Mouse (Mus musculus): Measurements from ENCODE around the gene Pde4d. TPM values are rescaled to one million over a fixed set of nuclear protein-coding genes. Genes with fewer than 3 reads are reported as not detected.

Pde4d gene
- polyA plus RNA-seq, 1 experiment from 2014 or later: 32.1 TPM

DNA sequence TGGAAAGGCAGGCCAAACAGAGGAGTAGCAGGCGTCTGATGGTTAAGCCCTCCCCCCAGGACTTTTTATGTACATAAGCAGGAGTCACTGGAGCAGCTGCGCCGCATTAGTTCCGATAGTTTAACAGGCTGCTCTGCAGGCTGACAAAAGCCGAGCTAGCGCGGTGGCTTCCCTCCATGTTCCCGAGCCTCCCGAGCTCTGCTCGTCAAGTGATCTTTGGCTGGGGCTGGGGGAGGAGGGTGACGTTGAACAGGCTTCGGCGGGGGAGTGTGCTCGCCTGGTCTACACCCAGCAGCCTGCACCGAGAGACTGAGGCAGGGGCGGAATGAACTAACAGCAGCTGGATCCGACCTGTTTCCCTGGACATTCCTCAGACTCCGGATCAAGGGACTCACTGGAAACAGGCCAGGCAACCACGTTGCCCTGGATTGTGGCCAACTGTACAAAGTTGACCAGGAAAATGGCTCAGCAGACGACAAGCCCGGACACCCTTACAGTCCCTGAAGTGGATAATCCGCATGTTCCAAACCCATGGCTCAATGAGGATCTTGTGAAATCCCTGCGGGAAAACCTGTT is 810.6 kb downstream of the Pde4d start:
- H3K4me3 ChIP-seq (ENCODE audit: low read depth, low read length): peak overlapping the region; percentile 42
- H3K36me3 ChIP-seq (ENCODE audit: control insufficient read depth, insufficient read depth, low read length): no peaks in the 10 kb centered on the region
- no peaks in the 10 kb centered on the region for H3K9me3 ChIP-seq (ENCODE audit: control insufficient read depth, low read length)
- peak overlapping the region; percentile 92 for H3K4me2 ChIP-seq (ENCODE audit: low read depth, low read length)
- peak overlapping the region; percentile 42 for H3K9ac ChIP-seq (replicated peaks; ENCODE audit: low read depth, low read length)
- peak; percentile 93 for ATAC-seq (ENCODE audit: low read depth)
- WGBS: under 1% methylated on average over 23 of the region's 23 CpGs
- H3K27me3 ChIP-seq (ENCODE audit: control insufficient read depth, insufficient read depth, low read length): no peaks in the 10 kb centered on the region
- H3K4me1 ChIP-seq (ENCODE audit: control insufficient read depth, insufficient read depth, low read length): 0 out of 2 replicates have a peak, but pooled peaks cover 7% of the 10 kb centered on the region
- peak overlapping the region; percentile 57 for H3K27ac ChIP-seq (ENCODE audit: low read depth, low read length)

DNA sequence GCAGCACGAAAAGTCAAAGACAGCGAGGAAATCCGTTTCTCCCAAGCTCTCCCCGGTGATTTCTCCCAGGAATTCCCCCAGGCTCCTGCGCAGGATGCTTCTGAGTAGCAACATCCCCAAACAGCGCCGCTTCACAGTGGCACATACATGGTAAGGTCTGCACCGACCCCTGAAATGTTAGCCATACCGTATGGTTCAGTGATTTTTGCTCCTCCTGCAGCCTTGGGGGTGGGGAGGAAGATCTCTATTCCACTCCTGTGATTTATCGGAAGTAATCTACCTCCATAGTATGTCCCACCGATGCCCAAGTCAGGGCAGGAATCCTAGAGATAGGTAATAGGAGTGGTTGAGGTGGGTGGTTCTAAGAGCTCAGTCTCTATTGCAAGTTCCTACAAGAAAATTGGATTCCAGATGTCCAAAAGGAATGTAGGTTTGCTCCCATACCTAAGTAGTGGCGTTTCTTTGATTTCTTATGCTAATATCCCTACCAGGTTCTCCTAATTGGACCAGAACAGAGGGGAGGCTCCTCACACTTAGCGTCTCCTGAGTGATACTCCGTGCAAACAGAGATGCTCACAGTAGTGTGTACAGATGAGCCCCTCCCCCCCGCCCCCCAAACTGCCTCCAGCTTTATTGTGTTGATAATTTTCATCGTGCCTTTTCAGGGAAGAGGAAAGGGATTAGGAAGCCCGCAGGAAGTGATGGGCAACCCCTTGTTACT is 811.2 kb downstream of the Pde4d start:
- H3K4me3 ChIP-seq (ENCODE audit: low read depth, low read length): peak overlapping the region; percentile 42
- peak overlapping the region; percentile 42 for H3K9ac ChIP-seq (replicated peaks; ENCODE audit: low read depth, low read length)
- no peaks in the 10 kb centered on the region for H3K9me3 ChIP-seq (ENCODE audit: control insufficient read depth, low read length)
- no peaks in the 10 kb centered on the region for H3K36me3 ChIP-seq (ENCODE audit: control insufficient read depth, insufficient read depth, low read length)
- peak; percentile 54 for ATAC-seq (ENCODE audit: low read depth)
- H3K4me2 ChIP-seq (ENCODE audit: low read depth, low read length): peak overlapping the region; percentile 92
- H3K4me1 ChIP-seq (ENCODE audit: control insufficient read depth, insufficient read depth, low read length): 0 out of 2 replicates have a peak, but pooled peaks cover 7% of the 10 kb centered on the region
- peak overlapping the region; percentile 57 for H3K27ac ChIP-seq (ENCODE audit: low read depth, low read length)
- WGBS: 1% methylated on average over 17 of the region's 17 CpGs
- no peaks in the 10 kb centered on the region for H3K27me3 ChIP-seq (ENCODE audit: control insufficient read depth, insufficient read depth, low read length)

DNA sequence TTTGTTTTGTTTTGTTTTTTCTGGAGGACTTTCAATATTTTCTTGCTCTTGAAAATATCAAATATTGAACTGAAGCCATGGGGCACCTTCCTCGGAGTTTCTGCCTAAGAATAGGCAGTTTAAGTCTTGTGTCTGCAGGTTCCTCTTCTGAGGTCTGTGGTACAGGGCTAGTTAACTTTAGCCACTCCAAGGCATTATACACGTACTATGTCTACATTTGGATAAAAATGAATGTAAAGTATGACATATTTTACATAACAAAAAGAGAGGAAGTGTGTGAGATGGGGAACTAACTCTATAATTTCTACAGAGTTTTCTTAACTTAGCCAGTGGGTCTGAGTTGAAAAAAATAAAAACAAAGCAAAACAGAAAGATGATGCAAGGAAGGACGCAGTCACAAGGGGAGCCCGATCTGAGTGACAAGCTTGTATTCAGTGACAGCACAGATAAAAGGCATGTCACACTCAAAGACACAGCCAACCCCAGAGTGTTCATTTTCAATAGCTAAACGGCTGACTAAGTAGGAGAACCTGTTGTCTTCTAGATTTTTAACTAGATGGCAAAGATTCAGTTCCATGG is 812.0 kb downstream of the Pde4d start:
- Histone ChIP-seq H3K4me3 (ENCODE audit: low read depth, low read length) (peak overlapping the region; percentile 42; the same call in 1 of the 2 replicates), H3K9me3 (ENCODE audit: control insufficient read depth, low read length) (no peaks in the 10 kb centered on the region), H3K36me3 (ENCODE audit: control insufficient read depth, insufficient read depth, low read length) (no peaks in the 10 kb centered on the region), H3K4me1 (ENCODE audit: control insufficient read depth, insufficient read depth, low read length) (0 out of 2 replicates have a peak, but pooled peaks cover 7% of the 10 kb centered on the region), H3K9ac (replicated peaks; ENCODE audit: low read depth, low read length) (no peak overlapping the region), H3K27me3 (ENCODE audit: control insufficient read depth, insufficient read depth, low read length) (no peaks in the 10 kb centered on the region), H3K4me2 (ENCODE audit: low read depth, low read length) (peak overlapping the region; percentile 92; the same call in 1 of the 2 replicates), H3K27ac (ENCODE audit: low read depth, low read length) (no peak overlapping the region)
- no peak for ATAC-seq (ENCODE audit: low read depth)
- WGBS: 26% methylated on average over 5 of the region's 5 CpGs

DNA sequence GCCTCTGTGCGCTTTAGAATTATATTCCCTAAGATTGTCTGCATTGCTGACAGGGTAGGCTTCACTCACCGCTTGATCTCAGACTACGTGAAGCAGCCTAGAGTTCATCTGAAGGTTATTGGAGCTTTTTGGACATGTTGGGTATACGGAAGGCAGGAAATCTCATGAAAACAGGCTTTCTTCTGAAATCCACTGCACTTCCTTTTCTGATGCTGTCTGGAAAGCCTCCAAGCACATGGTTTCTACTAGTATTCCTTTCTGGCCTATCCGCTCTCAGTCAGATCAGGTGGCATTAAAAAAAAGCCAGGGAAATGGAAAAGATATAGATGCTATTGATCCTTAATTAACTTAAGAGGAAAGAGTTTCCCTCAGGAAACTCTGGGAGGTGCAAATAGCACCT is 812.8 kb downstream of the Pde4d start:
- Histone ChIP-seq H3K9me3 (ENCODE audit: control insufficient read depth, low read length) (no peaks in the 10 kb centered on the region), H3K36me3 (ENCODE audit: control insufficient read depth, insufficient read depth, low read length) (no peaks in the 10 kb centered on the region), H3K9ac (replicated peaks; ENCODE audit: low read depth, low read length) (no peak overlapping the region), H3K4me3 (ENCODE audit: low read depth, low read length) (no peak overlapping the region), H3K27ac (ENCODE audit: low read depth, low read length) (no peak overlapping the region), H3K4me1 (ENCODE audit: control insufficient read depth, insufficient read depth, low read length) (0 out of 2 replicates have a peak, but pooled peaks cover 7% of the 10 kb centered on the region), H3K27me3 (ENCODE audit: control insufficient read depth, insufficient read depth, low read length) (no peaks in the 10 kb centered on the region), H3K4me2 (ENCODE audit: low read depth, low read length) (no peak overlapping the region)
- no peak for ATAC-seq (ENCODE audit: low read depth)
- 76% methylated on average over 5 of the region's 5 CpGs for WGBS

DNA sequence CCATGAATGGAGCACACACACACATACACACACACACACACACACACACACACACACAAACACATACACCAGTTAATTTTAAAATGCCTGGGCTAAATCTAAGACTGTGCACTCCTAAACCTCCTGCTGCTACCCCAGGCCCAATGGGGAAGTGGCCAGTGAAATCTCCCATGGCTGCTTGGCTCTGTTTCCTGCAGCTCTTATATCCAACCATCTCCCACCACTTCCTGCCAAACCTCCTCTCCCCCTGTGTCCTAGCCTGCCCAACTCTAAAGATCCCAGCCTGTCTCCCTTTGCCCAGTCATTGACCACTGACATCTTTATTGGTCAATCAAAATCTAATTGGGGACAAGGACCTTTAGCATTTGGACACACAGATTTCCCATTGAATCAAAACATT is 814.1 kb downstream of the Pde4d start:
- Histone ChIP-seq H3K27me3 (ENCODE audit: control insufficient read depth, insufficient read depth, low read length) (no peaks in the 10 kb centered on the region), H3K9ac (replicated peaks; ENCODE audit: low read depth, low read length) (no peak overlapping the region), H3K36me3 (ENCODE audit: control insufficient read depth, insufficient read depth, low read length) (no peaks in the 10 kb centered on the region), H3K27ac (ENCODE audit: low read depth, low read length) (no peak overlapping the region), H3K4me3 (ENCODE audit: low read depth, low read length) (no peak overlapping the region), H3K9me3 (ENCODE audit: control insufficient read depth, low read length) (no peaks in the 10 kb centered on the region), H3K4me1 (ENCODE audit: control insufficient read depth, insufficient read depth, low read length) (0 out of 2 replicates have a peak, but pooled peaks cover 7% of the 10 kb centered on the region), H3K4me2 (ENCODE audit: low read depth, low read length) (no peak overlapping the region)
- ATAC-seq (ENCODE audit: low read depth): no peak

DNA sequence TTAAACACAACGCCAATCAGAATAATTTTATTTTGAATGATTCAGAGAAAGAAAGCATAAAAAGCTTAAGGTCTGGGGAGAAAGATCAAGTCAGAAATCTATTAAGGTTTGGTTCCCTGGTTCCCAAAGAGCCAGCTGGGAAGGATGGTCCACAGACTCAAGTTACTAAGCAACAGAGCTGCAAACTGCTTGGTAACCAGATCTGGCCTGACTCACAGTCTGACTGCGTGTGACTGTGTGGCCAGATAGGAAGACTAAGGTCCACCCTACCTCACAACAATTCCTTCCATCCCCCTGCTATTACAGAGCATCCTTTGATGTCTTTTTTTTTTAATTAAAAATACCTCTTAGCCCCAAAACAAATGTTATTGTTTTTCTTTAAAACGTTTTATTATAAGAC is 818.5 kb downstream of the Pde4d start:
- Histone ChIP-seq H3K27me3 (ENCODE audit: control insufficient read depth, insufficient read depth, low read length) (no peaks in the 10 kb centered on the region), H3K36me3 (ENCODE audit: control insufficient read depth, insufficient read depth, low read length) (no peaks in the 10 kb centered on the region), H3K9me3 (ENCODE audit: control insufficient read depth, low read length) (no peaks in the 10 kb centered on the region), H3K9ac (replicated peaks; ENCODE audit: low read depth, low read length) (no peak overlapping the region), H3K4me1 (ENCODE audit: control insufficient read depth, insufficient read depth, low read length) (no peaks in the 10 kb centered on the region), H3K4me3 (ENCODE audit: low read depth, low read length) (no peak overlapping the region), H3K4me2 (ENCODE audit: low read depth, low read length) (no peak overlapping the region), H3K27ac (ENCODE audit: low read depth, low read length) (no peak overlapping the region)
- WGBS: 55% methylated on average over 3 of the region's 3 CpGs
- no peak for ATAC-seq (ENCODE audit: low read depth)

DNA sequence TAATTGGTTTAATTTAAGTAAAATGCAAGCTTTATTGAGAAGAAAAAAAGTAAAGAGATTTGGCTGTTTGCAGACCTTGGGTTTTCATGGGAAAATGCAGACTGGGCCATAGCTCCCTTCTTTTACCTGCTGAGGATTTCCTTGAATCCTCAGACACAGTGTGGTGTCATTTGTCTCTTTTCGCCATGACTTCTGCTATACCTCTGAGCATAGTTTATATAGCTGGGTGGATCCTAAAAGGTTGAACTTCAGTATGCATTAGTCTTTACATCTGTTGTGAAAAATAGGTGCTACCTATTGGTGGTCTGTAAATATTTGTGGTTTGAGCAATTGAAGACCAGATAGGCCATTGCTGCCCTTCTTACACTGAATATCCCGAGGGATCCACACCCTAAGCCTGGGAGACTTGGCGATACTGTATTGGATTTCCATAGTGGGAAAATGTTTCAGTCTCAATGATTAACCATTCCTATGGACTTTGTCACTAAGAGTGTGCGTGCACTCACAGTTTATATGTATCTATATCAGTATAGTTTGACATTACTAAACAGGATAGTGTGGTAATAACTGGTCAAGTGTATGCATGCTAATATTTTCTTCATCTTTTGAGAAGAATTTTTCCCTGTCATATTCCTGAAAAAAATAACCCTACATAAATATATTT is 819.0 kb downstream of the Pde4d start:
- H3K36me3 ChIP-seq (ENCODE audit: control insufficient read depth, insufficient read depth, low read length): no peaks in the 10 kb centered on the region
- no peak overlapping the region for H3K4me2 ChIP-seq (ENCODE audit: low read depth, low read length)
- H3K27me3 ChIP-seq (ENCODE audit: control insufficient read depth, insufficient read depth, low read length): no peaks in the 10 kb centered on the region
- WGBS: 94% methylated on average over 4 of the region's 4 CpGs
- no peak overlapping the region for H3K9ac ChIP-seq (replicated peaks; ENCODE audit: low read depth, low read length)
- ATAC-seq (ENCODE audit: low read depth): no peak
- H3K4me3 ChIP-seq (ENCODE audit: low read depth, low read length): no peak overlapping the region
- no peak overlapping the region for H3K27ac ChIP-seq (ENCODE audit: low read depth, low read length)
- H3K9me3 ChIP-seq (ENCODE audit: control insufficient read depth, low read length): no peaks in the 10 kb centered on the region
- H3K4me1 ChIP-seq (ENCODE audit: control insufficient read depth, insufficient read depth, low read length): no peaks in the 10 kb centered on the region

DNA sequence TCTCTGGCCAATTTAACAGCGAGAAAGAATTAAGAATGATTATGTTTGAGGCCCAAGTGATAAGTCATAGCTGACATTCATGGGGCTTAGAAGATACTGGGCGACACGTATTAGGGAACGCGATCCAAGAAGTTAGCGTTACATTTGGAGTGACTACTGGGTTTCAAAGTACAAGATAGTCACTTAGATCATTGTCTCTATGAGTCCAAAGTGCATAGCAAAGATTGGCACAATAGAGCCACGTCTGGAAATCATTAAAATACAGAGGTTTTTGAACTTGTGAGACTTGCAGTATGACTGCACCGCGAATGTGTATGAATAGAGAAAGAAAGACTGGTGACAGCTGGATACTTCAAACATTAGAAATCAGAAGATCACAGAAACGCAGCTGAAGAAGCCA is 825.1 kb downstream of the Pde4d start:
- WGBS: 92% methylated on average over 10 of the region's 10 CpGs
- no peaks in the 10 kb centered on the region for H3K27me3 ChIP-seq (ENCODE audit: control insufficient read depth, insufficient read depth, low read length)
- H3K9me3 ChIP-seq (ENCODE audit: control insufficient read depth, low read length): 0 out of 2 replicates have a peak, but pooled peaks cover 3% of the 10 kb centered on the region
- H3K27ac ChIP-seq (ENCODE audit: low read depth, low read length): no peak overlapping the region
- no peak overlapping the region for H3K4me2 ChIP-seq (ENCODE audit: low read depth, low read length)
- no peak overlapping the region for H3K4me3 ChIP-seq (ENCODE audit: low read depth, low read length)
- ATAC-seq (ENCODE audit: low read depth): no peak
- no peaks in the 10 kb centered on the region for H3K4me1 ChIP-seq (ENCODE audit: control insufficient read depth, insufficient read depth, low read length)
- H3K9ac ChIP-seq (replicated peaks; ENCODE audit: low read depth, low read length): no peak overlapping the region
- no peaks in the 10 kb centered on the region for H3K36me3 ChIP-seq (ENCODE audit: control insufficient read depth, insufficient read depth, low read length)

DNA sequence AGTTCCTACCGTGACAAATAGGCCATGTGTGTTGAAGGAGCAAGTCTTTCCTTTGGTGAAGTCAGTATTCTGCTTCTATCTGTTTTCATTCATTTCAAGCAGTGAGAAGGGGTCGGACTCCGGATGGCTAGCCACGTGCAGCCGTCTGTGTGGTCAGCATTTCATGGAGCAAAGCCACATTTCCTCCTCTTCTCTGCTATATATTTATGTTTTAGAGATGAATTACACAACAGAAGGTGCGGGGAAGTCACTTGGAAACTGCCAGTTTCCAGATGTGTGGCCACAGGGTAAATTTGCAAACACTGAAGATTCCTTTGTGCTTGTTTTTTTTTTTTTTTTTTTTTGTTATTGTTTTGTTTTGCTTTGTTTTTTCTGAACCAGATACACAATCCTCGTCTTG is 828.0 kb downstream of the Pde4d start:
- Histone ChIP-seq H3K27me3 (ENCODE audit: control insufficient read depth, insufficient read depth, low read length) (no peaks in the 10 kb centered on the region), H3K9ac (replicated peaks; ENCODE audit: low read depth, low read length) (no peak overlapping the region), H3K36me3 (ENCODE audit: control insufficient read depth, insufficient read depth, low read length) (no peaks in the 10 kb centered on the region), H3K4me1 (ENCODE audit: control insufficient read depth, insufficient read depth, low read length) (no peaks in the 10 kb centered on the region), H3K4me2 (ENCODE audit: low read depth, low read length) (no peak overlapping the region), H3K27ac (ENCODE audit: low read depth, low read length) (no peak overlapping the region), H3K9me3 (ENCODE audit: control insufficient read depth, low read length) (0 out of 2 replicates have a peak, but pooled peaks cover 3% of the 10 kb centered on the region), H3K4me3 (ENCODE audit: low read depth, low read length) (no peak overlapping the region)
- WGBS: 68% methylated on average over 7 of the region's 7 CpGs
- no peak for ATAC-seq (ENCODE audit: low read depth)

Data from neural tube, embryonic 14.5 days (tissue).